Mouse (Mus musculus) liver, postnatal 0 days (tissue): ENCODE measurements around the gene Celf2. TPM values are rescaled to one million over a fixed set of nuclear protein-coding genes. Genes with fewer than 3 reads are reported as not detected.
"Not testable (repeated sequence)": the region's sequence is repeated elsewhere in the genome, so short reads cannot be mapped to it uniquely, and the experiment has no call there.

Experiments used
- ATAC-seq: fragments of 200-750 bp; cut with Nextera tagmentation; 2 replicates; pipeline ENCODE4 v1.8.0; 2017; ENCODE audit warnings: mild to moderate bottlenecking, moderate library complexity
- DNase-seq: peaks from one replicate; pipeline ENCODE4 v3.0.0-alpha.2; 2016
- H3K27ac ChIP-seq: fragments of 300-500 bp; sonication (generic); 2 replicates; pipeline ENCODE4 v1.5.1; 2014; ENCODE audit warnings: antibody characterized with exemption, moderate library complexity, mild to moderate bottlenecking, low read depth
- H3K27me3 ChIP-seq: fragments of 300-500 bp; sonication (generic); 2 replicates; pipeline ENCODE4 v1.6.1; 2014; ENCODE audit warnings: low read length, control low read depth, mixed read lengths; ENCODE audit not compliant: insufficient read depth
- H3K36me3 ChIP-seq: fragments of 300-500 bp; sonication (generic); replicated peaks from 2 replicates; pipeline ENCODE4 v1.6.1; 2014; ENCODE audit warnings: mild to moderate bottlenecking, control low read depth, low read length, moderate library complexity, mixed read lengths; ENCODE audit not compliant: insufficient read depth
- H3K4me1 ChIP-seq: fragments of 300-500 bp; sonication (generic); 2 replicates; pipeline ENCODE4 v1.6.1; 2014; ENCODE audit warnings: antibody characterized with exemption, mild to moderate bottlenecking, control low read depth; ENCODE audit not compliant: insufficient read depth
- H3K4me2 ChIP-seq: fragments of 300-500 bp; sonication (generic); 2 replicates; pipeline ENCODE4 v1.6.1; 2014; ENCODE audit warnings: low read depth, mild to moderate bottlenecking, low read length, moderate library complexity, mixed read lengths
- H3K4me3 ChIP-seq: fragments of 300-500 bp; sonication (generic); 2 replicates; pipeline ENCODE4 v1.5.1; 2014; ENCODE audit warnings: low read depth, low read length
- H3K9ac ChIP-seq: fragments of 300-500 bp; sonication (generic); replicated peaks from 2 replicates; pipeline ENCODE4 v1.6.1; 2014; ENCODE audit warnings: mild to moderate bottlenecking, moderate library complexity
- H3K9me3 ChIP-seq: fragments of 300-500 bp; sonication (generic); 2 replicates; pipeline ENCODE4 v1.6.1; 2016; ENCODE audit warnings: mild to moderate bottlenecking, control low read depth, low read length, mixed read lengths
- CTCF ChIP-seq: sonication (generic); IDR thresholded peaks from 2 replicates; pipeline ENCODE4 v1.5.1; 2016; ENCODE audit warnings: antibody characterized with exemption, low read depth
- EP300 ChIP-seq: IDR thresholded peaks from 2 replicates; pipeline ENCODE4 v1.6.1; 2016; ENCODE audit warnings: antibody characterized with exemption, low read depth, mild to moderate bottlenecking
- WGBS: fragments of 180-500 bp; shearing (Covaris S2); extraction: QIAGEN DNeasy Blood & Tissue Kit; methylation state at CpG from one replicate; pipeline ENCODE4 v1.1.7; 2014; ENCODE audit not compliant: insufficient replicate concordance; 5-methylcytosine and 5-hydroxymethylcytosine counted together
- polyA plus RNA-seq: library from polyadenylated mRNA; unstranded; fragments of >200 nt; fragmentation: Nextera tagmentation; extraction: Ambion mirVana; gene quantifications from 2 replicates; pipeline ENCODE4 v1.2.1, GENCODE M21; 2015

The Celf2 gene
- polyA plus RNA-seq, 1 experiment from 2014 or later = 13.5 TPM

GRCm38 (mm10) chr2:6593739-6594138 is 915.6 kb downstream of the Celf2 start:
- Histone ChIP-seq H3K9ac (no peak overlapping the region), H3K4me3 (no peak overlapping the region), H3K36me3 (no peaks in the 10 kb centered on the region), H3K4me1 (no peaks in the 10 kb centered on the region), H3K4me2 (no peak overlapping the region), H3K27me3 (no peaks in the 10 kb centered on the region), H3K27ac (no peak overlapping the region), H3K9me3 (no peaks in the 10 kb centered on the region)
- TF ChIP-seq CTCF (no peak), EP300 (no peak)
- DNase-seq (no peak), ATAC-seq (no peak)
- 74% methylated on average over 14 of the region's 14 CpGs for WGBS

- Histone ChIP-seq H3K36me3 (no peaks in the 10 kb centered on the region; the same call in 1 of the 2 replicates), H3K4me3 (no peak overlapping the region), H3K27ac (no peak overlapping the region), H3K4me1 (no peaks in the 10 kb centered on the region), H3K9me3 (no peaks in the 10 kb centered on the region), H3K27me3 (no peaks in the 10 kb centered on the region), H3K4me2 (no peak overlapping the region), H3K9ac (no peak overlapping the region)
- DNase-seq (no peak), ATAC-seq (no peak)
- 87% methylated on average over 10 of the region's 10 CpGs for WGBS
- no peak for TF ChIP-seq CTCF
- no peak for TF ChIP-seq EP300
These were observed 923.2 kb downstream of the Celf2 start for GRCm38 (mm10) chr2:6586122-6586681.

- no peak for ATAC-seq
- TF ChIP-seq CTCF = no peak
- no peak for TF ChIP-seq EP300
These were observed 924.2 kb downstream of the Celf2 start for GRCm38 (mm10) chr2:6585069-6585754.

DNA sequence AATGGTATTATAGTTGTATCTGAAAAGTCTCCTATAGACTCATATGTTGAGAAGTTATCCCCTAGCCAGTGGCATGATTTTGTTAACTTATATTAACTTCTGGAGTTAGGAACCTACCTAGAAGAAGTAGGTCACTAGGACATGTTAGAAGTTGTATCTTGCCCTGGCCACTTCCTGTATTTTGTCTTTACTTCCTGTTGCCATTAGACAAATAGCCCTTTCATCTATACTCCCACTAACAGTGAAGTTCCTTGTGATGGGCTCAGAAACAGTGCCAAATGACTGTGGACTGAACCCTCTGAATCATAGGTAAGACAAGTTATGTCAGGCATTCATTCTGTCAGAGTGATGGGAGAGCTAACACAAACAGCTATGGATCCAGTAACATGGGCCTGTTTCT is 926.7 kb downstream of the Celf2 start:
- Histone ChIP-seq H3K27ac (no peak overlapping the region), H3K9me3 (no peaks in the 10 kb centered on the region), H3K4me2 (no peak overlapping the region), H3K4me1 (no peaks in the 10 kb centered on the region), H3K4me3 (no peak overlapping the region), H3K9ac (no peak overlapping the region), H3K27me3 (no peaks in the 10 kb centered on the region), H3K36me3 (no peaks in the 10 kb centered on the region; the same call in 1 of the 2 replicates)
- DNase-seq = no peak
- no peak for ATAC-seq
- no peak for TF ChIP-seq EP300
- no peak for TF ChIP-seq CTCF

More at GRCm38 (mm10) chr2:6585069-6585754, 924.2 kb downstream of the Celf2 start:
- H3K27ac ChIP-seq = no peak overlapping the region
- H3K9me3 ChIP-seq = no peaks in the 10 kb centered on the region
- H3K27me3 ChIP-seq = no peaks in the 10 kb centered on the region
- no peak for DNase-seq
- no peak overlapping the region for H3K9ac ChIP-seq
- no peaks in the 10 kb centered on the region for H3K4me1 ChIP-seq
- 76% methylated on average over 7 of the region's 7 CpGs for WGBS
- H3K4me2 ChIP-seq = no peak overlapping the region
- no peaks in the 10 kb centered on the region; the same call in 1 of the 2 replicates for H3K36me3 ChIP-seq
- no peak overlapping the region for H3K4me3 ChIP-seq

DNA sequence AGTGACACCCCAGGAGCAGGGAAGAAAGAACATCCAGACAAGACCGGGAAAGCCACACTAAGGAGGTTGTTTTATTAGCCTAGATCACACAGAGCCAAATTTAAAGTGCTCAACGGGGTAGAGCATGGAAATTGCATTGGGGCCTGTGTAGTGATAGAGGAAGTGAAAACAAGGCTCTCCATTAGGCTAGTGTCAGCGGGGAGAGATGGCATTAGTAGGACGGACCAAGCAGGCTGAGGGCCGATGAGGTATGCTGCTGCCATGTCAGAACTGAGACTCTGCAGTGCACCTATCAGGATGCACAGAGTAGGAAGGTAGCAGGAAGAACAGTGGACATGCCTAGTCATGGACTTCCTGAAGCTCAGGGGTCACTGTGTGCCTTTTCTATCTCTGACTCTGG is 929.3 kb downstream of the Celf2 start:
- no peak overlapping the region for H3K9ac ChIP-seq
- no peaks in the 10 kb centered on the region; the same call in 1 of the 2 replicates for H3K36me3 ChIP-seq
- TF ChIP-seq CTCF = no peak
- no peak for TF ChIP-seq EP300
- no peak overlapping the region for H3K4me3 ChIP-seq
- no peak for ATAC-seq
- DNase-seq = no peak
- no peak overlapping the region for H3K27ac ChIP-seq
- no peaks in the 10 kb centered on the region for H3K9me3 ChIP-seq
- 65% methylated on average over 5 of the region's 5 CpGs for WGBS
- no peaks in the 10 kb centered on the region for H3K4me1 ChIP-seq
- H3K4me2 ChIP-seq = no peak overlapping the region
- no peaks in the 10 kb centered on the region for H3K27me3 ChIP-seq

GRCm38 (mm10) chr2:6575316-6575715 is 934.0 kb downstream of the Celf2 start:
- not testable (repeated sequence) for DNase-seq, H3K9ac ChIP-seq, H3K4me1 ChIP-seq, H3K4me2 ChIP-seq, H3K27me3 ChIP-seq, ATAC-seq, H3K9me3 ChIP-seq, H3K36me3 ChIP-seq, H3K27ac ChIP-seq, H3K4me3 ChIP-seq
- 83% methylated on average over 3 of the region's 3 CpGs for WGBS
- TF ChIP-seq CTCF = peak; percentile 15; the same call in 1 of the 2 replicates
